Mouse (Mus musculus) megakaryocyte, embryonic 14.5 days (primary cell): ENCODE results near the gene Gm5447. TPM values are rescaled to one million over a fixed set of nuclear protein-coding genes. Genes with fewer than 3 reads are reported as not detected.
A peak's percentile ranks its signal among the peaks of the same experiment; 100 is the strongest.

Experiments
- H3K27me3 ChIP-seq: replicated peaks from 2 replicates; pipeline ENCODE3; 2012; ENCODE audit warnings: inconsistent platforms
- H3K36me3 ChIP-seq: replicated peaks from 2 replicates; pipeline ENCODE3; 2012; ENCODE audit warnings: low read length, inconsistent platforms, mixed read lengths
- H3K4me1 ChIP-seq: 2 replicates; pipeline ENCODE4 v1.6.1; 2012; ENCODE audit warnings: inconsistent platforms
- H3K4me3 ChIP-seq: replicated peaks from 2 replicates; pipeline ENCODE3; 2012; ENCODE audit warnings: moderate library complexity, mild to moderate bottlenecking, inconsistent platforms
- H3K9me3 ChIP-seq: 2 replicates; pipeline ENCODE4 v1.6.1; 2012; ENCODE audit warnings: inconsistent platforms
- FLI1 ChIP-seq: IDR thresholded peaks from 2 replicates; pipeline ENCODE4 v1.6.1; 2012; ENCODE audit warnings: low read length, inconsistent platforms, mixed read lengths
- GATA1 ChIP-seq: IDR thresholded peaks from 3 replicates; pipeline ENCODE4 v1.6.1; 2012; ENCODE audit warnings: mixed read lengths, low read length, inconsistent platforms, borderline replicate concordance
- polyA plus RNA-seq: library from polyadenylated mRNA; stranded (reverse); fragments of >175 nt; gene quantifications from 2 replicates; pipeline ENCODE4 v1.2.3, GENCODE M21; 2012; ENCODE audit warnings: low replicate concordance; ENCODE audit not compliant: insufficient read depth

Gene Gm5447
- not detected in 2 replicates for polyA plus RNA-seq

DNA sequence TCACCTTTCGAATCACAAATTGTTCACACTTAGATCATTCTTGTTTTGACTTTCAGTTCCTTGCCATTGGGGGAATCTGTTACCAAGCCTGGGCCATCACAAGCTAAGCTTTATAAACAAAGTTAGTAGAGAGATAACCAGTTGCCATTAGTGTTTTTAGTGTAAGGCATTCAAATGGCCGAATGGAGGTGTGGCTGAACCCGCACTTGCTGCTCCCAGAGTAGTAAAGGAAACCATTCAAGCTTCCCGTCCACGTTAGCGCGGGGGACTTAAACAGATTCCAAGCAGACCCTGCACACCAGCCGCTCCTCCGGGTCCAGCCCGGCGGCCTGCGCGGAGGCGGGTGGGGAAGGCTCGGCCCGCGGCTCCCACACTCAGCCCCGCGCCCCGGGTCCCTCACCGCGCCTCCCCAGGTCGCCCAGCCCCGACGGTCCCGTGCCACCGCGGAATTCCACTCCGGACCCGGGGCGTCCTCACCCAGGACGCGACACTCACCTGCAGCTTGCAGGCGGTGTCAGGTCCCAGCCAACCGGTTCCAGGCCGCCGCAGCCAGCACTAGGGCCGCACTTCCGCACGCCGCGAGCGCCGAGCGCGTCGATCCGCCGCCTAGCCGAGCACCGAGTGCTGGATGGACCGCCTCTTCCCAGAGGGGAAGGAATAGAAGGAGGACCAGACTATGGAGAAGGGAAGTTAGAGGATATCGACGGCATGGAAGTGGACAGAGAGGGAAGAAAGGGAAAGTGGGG lies at the start of gene Gm5447, which contains the start of gene Exoc2:
Gene Gm5447, plus strand, starts transcription at position 704 of the 746 bp plus-strand sequence.
Gene Exoc2, minus strand, starts transcription at position 593 of the 746 bp plus-strand sequence.
- TF ChIP-seq GATA1, result no peak
- no peak for TF ChIP-seq FLI1
- Histone ChIP-seq H3K4me1 (peaks cover 49% of the 10 kb centered on the region), H3K4me3 (peak within 1 kb of the TSS; percentile 96), H3K36me3 (peaks cover 7% of the 10 kb centered on the region), H3K27me3 (no peaks in the 10 kb centered on the region), H3K9me3 (no peaks in the 10 kb centered on the region)

GRCm38 (mm10) chr13:30924269-30924668 lies 49.7 kb upstream of the Gm5447 start:
- H3K36me3 ChIP-seq, result peaks cover 85% of the 10 kb centered on the region
- no peak for TF ChIP-seq FLI1
- no peak for TF ChIP-seq GATA1

DNA sequence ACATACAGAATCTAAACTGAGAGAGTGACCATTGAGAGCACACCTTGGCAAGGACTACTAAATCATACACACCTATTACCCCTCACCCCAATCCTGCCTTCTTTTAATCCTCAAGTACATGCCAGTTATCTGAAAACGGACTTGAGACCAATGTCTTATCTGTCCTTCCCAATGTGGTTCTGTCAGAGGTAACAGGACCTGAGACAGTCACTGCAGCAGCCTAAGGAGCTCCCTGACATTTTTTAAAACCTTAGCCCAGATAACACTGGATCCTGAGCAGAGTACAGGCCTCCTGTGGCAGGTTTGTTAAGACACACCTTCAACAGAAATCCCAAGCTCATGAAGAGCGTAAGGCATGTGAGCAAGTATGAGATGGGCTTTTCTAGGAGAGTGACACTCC lies 44.9 kb upstream of the Gm5447 start:
- Histone ChIP-seq H3K27me3 (no peaks in the 10 kb centered on the region), H3K4me3 (no peak overlapping the region), H3K36me3 (peaks cover 92% of the 10 kb centered on the region), H3K9me3 (no peaks in the 10 kb centered on the region), H3K4me1 (peaks cover 48% of the 10 kb centered on the region)
- TF ChIP-seq GATA1, result no peak
- no peak for TF ChIP-seq FLI1

More at GRCm38 (mm10) chr13:30924269-30924668, 49.7 kb upstream of the Gm5447 start:
- no peaks in the 10 kb centered on the region for H3K27me3 ChIP-seq
- no peak overlapping the region for H3K4me3 ChIP-seq
- H3K4me1 ChIP-seq, result peaks cover 18% of the 10 kb centered on the region
- H3K9me3 ChIP-seq, result no peaks in the 10 kb centered on the region

DNA sequence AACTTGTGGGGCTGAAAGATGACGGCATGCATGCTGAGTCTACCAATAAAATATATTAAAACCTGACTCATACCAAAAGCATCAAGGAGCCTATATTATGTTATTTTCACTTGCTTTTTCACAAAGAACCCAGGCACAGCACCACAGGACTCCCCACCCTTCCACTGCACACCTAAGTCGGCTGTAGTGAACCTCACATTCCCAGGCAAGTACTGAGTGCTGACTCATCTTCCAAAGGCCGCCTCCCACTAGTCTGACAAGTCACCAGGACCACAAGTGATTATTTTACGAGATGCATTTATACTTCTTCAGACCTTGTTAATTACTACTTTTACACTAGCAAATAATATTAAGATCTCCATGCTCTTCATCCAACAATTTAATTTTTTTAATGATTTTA lies 42.4 kb upstream of the Gm5447 start:
- Histone ChIP-seq H3K4me1 (peaks cover 50% of the 10 kb centered on the region), H3K4me3 (no peak overlapping the region), H3K36me3 (peaks cover 89% of the 10 kb centered on the region), H3K9me3 (no peaks in the 10 kb centered on the region), H3K27me3 (no peaks in the 10 kb centered on the region)
- no peak for TF ChIP-seq GATA1

- Histone ChIP-seq H3K9me3 (no peaks in the 10 kb centered on the region), H3K4me1 (peaks cover 46% of the 10 kb centered on the region), H3K27me3 (no peaks in the 10 kb centered on the region), H3K36me3 (peaks cover 83% of the 10 kb centered on the region), H3K4me3 (no peak overlapping the region)
- TF ChIP-seq FLI1 (no peak), GATA1 (no peak)
Observed at GRCm38 (mm10) chr13:30932972-30933371, 41.0 kb upstream of the Gm5447 start.

- Histone ChIP-seq H3K36me3 (peaks cover 38% of the 10 kb centered on the region), H3K4me3 (no peak overlapping the region), H3K4me1 (peaks cover 32% of the 10 kb centered on the region), H3K9me3 (no peaks in the 10 kb centered on the region), H3K27me3 (no peaks in the 10 kb centered on the region)
- TF ChIP-seq FLI1, result no peak
- no peak for TF ChIP-seq GATA1
Observed at GRCm38 (mm10) chr13:30945788-30946187, 28.2 kb upstream of the Gm5447 start.

DNA sequence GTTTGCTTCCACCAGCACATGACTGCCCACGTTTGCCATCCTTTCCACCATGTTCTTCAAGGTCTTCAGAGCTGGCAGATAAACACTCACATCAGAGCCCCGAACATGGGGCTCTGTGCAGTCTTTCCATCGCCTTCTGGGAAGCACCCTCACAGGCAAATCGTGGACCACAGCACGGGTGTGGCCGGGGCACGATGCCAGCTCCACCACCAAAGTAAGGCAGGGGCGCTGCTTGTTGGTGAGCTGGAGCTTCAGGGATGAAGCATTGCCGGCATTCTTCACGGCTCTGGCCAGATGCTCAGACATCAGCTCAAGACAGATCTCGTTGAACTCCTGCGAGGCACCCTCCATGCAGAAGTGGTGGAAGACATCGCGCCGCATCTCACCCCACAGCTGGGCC lies 26.9 kb upstream of the Gm5447 start:
- Histone ChIP-seq H3K36me3 (peaks cover 49% of the 10 kb centered on the region), H3K4me1 (peaks cover 43% of the 10 kb centered on the region), H3K4me3 (no peak overlapping the region), H3K9me3 (no peaks in the 10 kb centered on the region), H3K27me3 (no peaks in the 10 kb centered on the region)
- TF ChIP-seq FLI1, result no peak
- TF ChIP-seq GATA1, result no peak

GRCm38 (mm10) chr13:30947540-30947939 lies 26.5 kb upstream of the Gm5447 start, which contains the start of gene Hus1b:
Gene Hus1b, minus strand, starts transcription at chr13:30947759.
- TF ChIP-seq FLI1 (no peak), GATA1 (no peak)
- Histone ChIP-seq H3K4me3 (peak within 1 kb of the TSS; percentile 38), H3K36me3 (peaks cover 52% of the 10 kb centered on the region), H3K4me1 (peaks cover 43% of the 10 kb centered on the region), H3K27me3 (no peaks in the 10 kb centered on the region), H3K9me3 (no peaks in the 10 kb centered on the region)

DNA sequence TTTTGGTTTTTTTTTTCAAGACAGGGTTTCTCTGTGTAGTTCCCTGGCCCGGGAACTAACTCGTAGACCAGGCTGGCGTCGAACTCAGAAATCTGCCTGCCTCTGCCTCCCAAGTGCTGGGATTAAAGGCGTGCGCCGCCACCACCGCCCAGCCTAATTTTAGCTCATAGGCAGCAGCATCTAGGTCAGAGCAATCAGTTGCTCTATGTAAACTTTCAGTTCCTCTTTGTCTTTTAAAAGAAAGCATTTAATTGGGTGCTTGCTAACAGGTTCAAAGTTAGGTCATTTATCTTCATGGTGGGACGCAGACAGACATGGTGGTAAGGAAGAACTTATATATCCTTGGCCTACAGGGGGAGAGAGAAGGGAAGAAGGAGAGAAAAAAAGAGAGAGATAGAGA lies 24.8 kb upstream of the Gm5447 start:
- H3K36me3 ChIP-seq, result peaks cover 62% of the 10 kb centered on the region
- peaks cover 46% of the 10 kb centered on the region for H3K4me1 ChIP-seq
- no peaks in the 10 kb centered on the region for H3K27me3 ChIP-seq
- no peak overlapping the region for H3K4me3 ChIP-seq
- no peaks in the 10 kb centered on the region for H3K9me3 ChIP-seq
- TF ChIP-seq FLI1 (no peak), GATA1 (no peak)

DNA sequence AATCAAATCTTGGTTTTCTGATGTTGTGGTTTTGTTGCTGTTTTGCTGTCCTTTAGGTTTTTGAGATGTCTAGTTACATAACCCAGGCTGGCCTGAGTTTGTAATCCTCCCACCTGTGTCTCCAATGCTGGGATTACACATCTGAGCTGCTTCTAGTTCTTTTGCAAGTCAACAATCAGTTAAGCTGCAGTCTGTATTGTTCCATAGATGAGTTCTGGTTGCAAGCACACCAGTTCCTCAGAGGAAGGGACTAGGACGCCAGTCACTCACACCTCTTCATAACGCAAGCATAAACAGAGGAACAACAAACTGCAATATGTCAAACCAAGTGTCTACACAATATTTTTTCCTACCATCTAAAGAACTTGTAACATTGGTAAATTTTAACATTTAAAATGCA lies 22.0 kb upstream of the Gm5447 start:
- peaks cover 41% of the 10 kb centered on the region for H3K4me1 ChIP-seq
- no peak overlapping the region for H3K4me3 ChIP-seq
- no peaks in the 10 kb centered on the region for H3K27me3 ChIP-seq
- H3K36me3 ChIP-seq, result peaks cover 76% of the 10 kb centered on the region
- peaks cover 4% of the 10 kb centered on the region for H3K9me3 ChIP-seq
- TF ChIP-seq FLI1 (no peak), GATA1 (no peak)
